Mouse (Mus musculus): Measurements from ENCODE around the gene Flywch1.

The Flywch1 gene

DNA sequence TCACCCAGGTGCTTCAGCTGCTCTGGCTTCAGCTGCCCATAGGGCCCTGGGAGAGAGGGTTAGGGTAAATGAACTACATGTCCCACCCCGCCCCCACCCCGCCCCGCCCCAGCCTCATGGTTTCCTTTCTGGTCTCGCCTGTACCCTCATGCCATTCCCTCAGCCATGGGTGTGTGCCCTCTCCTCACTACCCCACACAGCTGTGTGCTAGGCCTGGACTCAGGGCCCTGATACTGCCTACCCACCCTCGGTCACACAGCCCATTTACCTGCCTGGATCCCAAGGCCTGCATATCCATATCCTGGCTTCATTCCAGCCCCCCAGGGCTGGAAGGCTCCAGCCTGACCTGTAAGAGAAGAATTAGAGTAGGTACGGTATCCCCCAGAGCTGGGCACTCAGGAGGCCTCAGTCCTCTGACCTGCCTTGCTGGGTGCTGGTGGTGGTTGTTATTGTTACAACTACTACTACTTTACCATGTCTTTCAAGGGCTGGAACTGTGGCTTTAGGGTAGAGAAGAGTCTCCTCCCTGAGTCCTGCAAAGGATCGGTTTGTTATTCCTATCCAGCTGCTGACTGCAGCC, 65.8 kb downstream of the Flywch1 start:
- DNase-seq (ENCODE audit: low spot score), result no peak

DNA sequence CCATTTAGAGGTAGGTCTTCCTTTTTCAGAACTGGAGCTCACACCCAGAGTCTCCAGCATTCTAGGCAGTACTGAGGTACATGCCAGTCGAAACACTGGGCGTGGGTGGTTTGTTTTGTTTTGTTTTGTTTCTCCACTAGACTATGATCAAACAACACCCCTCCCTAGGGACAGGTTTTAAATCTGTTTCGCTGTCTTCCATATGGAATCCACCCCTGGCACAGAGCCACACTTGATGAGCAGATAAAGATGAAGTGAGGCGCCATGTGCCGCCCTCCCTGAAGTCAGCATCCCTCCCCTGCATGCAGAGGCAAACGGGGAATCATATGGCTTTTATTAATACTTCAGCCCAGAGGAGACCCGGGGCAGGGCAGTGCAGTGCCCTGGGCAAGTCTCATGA, 66.7 kb downstream of the Flywch1 start:
- no peak for DNase-seq (ENCODE audit: low spot score)

DNA sequence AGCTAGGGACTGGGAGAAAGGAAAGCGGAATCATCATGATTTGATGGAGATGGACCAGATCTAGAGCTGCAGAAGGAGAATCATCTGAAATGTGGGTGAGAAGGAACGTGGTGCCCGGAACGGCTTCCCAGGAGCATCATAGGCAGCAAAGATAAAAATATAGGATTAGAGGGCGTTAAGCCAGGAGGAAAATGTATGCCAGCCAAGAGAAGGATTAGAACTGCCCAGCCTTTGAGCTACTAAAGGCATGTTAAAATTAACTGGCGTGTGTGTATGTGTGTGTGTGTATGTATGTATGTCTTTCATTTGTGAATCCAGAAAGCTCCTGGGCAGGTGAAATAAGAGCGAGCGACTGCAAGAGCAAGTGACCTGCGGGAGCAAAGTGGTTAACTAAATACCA, 68.1 kb downstream of the Flywch1 start:
- DNase-seq (ENCODE audit: low spot score), result no peak

All from ovary, postnatal 36 days (tissue).